Mouse (Mus musculus): ENCODE measurements around the gene Tnr.
A peak's percentile ranks its signal among the peaks of the same experiment; 100 is the strongest.

The Tnr gene

DNA sequence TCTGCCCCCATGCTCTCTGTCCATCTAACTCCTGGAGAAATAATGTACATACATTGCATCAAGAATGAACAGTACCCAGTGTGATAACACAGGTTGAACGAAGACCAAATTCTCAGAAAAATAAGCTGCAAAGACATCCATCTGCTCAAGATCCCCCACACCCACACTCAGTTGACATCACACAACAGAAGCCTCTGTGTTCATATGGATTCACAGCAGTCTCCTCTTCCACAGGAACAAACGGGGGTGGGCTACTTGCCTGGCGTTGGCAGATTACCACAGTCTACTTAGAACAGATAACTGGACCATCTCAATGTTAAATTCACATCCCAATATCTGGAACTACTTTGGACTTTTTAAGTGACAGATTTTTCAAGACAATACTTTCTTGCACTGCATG is 349.3 kb downstream of the Tnr start:
- DNase-seq (ENCODE audit: extremely low spot score): no peak

DNA sequence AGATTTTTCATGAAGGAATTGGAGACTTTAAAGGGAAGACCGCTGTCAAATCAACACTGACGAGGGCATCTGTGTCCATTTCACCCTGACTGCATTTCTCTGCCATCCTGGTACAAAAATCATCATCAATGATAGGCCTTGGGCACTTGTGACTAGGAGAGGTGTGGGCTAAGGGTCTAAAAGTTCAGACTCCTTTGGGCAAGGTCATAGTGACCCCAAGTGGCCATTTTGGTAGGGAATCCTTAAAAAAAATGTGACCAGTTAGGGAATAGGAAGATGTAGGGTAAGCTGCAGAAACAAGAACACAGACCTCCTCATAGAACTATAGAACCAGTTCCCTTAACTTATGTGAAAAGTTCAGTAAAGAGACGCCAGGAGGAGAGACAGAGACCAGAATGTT is 355.1 kb downstream of the Tnr start:
- peak; percentile 31 for DNase-seq (ENCODE audit: extremely low spot score)

DNA sequence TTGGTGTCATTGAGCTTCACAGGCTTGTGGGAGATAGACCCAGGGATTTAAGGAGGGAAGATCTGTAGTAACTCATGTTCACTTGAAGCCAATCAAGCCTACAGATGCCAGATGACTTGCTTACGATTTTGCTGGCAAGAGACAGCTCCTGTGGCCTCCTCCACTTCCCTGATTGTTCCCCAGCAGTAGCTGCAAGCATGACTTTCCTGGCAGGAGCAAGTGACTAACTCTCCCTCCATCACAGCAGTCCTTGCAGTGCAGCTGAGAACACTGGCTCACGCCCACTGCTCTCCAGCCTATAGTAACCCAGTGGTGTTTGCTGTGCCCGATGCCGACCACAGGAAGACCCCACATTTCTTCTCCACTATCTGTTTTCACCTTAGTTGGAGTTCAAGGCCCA is 356.3 kb downstream of the Tnr start:
- no peak for DNase-seq (ENCODE audit: extremely low spot score)

DNA sequence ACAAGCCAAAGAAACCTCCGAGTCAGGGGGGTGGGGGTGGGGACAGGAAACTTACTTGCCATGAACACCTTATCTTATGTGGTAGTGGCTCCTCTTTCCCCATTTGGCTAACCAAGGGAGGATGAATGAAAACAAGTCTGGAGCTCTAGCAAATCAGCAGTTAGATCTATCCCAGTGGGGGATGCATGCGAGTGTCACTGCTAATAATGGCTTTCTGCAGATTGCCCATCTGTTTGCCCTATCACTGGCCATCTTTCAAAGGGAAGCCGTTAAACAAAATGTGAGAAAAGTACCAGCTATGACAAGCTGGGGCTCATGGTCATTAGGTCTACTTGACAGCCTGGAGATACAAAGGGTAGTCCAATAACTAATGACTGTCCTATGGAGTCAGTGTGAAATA is 361.9 kb downstream of the Tnr start:
- no peak for DNase-seq (ENCODE audit: extremely low spot score)

DNA sequence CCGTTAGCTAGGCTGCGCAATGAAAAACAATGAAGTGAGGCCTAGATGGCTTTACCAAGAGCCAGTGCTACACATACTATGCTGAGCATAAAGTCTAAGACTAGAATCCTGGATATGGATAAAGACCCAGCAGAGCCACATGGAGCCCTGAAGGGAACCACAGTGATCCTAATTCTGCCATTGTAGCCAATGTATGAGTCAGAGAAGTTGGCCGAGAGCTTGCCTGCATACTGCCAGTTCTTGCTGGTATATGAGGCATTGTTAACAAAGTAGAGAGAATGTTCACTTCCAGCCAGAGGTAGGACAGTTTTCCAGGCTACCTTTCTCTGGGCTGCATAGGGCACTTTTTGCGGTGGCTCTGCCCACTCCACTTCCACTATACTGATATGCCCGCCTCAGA is 365.0 kb downstream of the Tnr start:
- DNase-seq (ENCODE audit: extremely low spot score): no peak

DNA sequence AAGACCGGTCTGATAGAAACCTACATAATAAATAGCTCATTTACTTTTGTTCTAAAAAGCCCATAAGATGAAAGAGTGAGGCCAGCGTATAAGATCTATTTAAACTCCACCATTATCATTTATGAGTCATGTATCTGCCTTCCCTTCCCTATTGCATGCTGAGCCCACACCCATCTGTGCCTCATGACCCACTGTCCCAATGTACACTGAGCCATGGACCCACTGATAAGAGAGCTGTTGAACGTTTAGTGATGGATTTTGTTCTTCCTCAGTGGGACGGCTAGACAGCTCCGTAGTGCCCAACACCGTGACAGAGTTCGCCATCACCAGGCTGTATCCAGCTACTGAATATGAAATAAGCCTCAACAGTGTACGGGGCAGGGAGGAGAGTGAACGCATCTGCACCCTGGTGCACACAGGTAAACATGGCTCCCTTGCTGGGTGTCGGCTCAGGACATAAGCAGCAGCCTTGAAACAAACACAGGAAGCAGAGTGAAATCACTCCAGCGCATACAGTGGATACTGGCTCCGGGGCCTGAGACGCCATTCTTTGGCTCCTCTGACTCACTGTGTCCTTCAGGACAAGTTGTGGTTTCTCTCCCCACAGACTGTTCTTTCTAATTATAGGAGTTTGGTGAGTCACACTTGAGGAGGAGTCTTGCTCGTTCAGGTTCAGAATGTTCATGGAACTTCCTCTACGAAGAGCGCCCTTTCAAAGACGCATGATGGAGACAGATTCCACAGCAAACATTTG is 365.6 kb downstream of the Tnr start:
- DNase-seq (ENCODE audit: extremely low spot score): no peak

DNA sequence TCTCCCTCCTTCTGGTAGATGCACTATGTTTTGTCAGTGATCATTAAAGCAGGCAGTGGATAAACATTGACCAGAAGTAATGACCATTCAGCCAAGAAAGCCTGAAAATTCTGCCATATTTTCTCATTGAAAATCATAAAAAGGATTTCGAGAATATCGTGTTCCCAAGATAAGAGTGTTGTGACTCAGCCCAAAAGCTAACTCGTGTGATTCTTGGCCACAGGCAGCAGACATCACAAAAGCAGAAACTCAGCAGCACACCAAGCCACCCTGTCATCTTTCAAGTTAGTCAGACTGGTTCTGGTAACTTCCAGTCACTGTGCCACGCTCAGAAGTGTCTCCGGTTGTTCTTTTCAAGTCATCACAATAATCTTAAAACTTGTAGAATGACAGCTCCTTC is 367.0 kb downstream of the Tnr start:
- no peak for DNase-seq (ENCODE audit: extremely low spot score)

DNA sequence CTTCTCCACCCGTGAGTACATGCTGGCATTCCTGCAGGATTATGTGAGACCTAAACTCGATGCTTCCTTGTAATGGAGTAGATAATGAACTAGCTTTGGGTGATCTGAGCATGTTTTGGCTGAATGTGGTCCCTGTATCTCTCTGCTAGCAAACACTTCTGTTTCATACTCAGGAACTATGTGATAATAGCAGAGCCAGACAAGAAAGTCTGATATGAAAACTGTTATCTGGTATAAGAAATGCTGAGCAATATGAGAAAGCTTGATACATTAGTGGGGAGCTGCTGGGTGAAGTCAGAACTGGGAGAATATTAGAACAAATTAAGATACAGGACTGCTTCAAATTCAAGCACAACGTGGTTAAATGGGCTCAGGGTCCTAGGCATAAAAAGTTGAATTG is 371.5 kb downstream of the Tnr start:
- DNase-seq (ENCODE audit: extremely low spot score): no peak

DNA sequence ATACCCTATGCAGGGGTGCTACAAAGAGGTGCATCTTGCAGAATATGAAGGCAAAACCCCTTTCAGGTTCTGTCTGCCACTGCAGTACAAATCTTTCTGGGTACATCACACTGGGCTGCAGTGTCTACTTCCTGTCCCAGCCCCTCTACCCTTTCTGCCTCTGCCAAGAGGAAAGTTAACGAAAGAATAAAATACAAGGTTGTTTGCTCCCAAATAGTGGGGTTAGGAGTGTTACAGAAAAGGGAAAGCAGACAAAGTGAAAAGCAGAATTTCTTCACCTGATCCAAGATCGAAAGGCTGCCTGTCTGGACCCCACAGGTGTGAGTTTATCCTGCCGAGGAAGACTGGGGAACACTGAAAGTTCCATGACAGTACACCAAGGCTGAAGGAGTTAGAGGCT is 376.4 kb downstream of the Tnr start:
- DNase-seq (ENCODE audit: extremely low spot score): no peak

DNA sequence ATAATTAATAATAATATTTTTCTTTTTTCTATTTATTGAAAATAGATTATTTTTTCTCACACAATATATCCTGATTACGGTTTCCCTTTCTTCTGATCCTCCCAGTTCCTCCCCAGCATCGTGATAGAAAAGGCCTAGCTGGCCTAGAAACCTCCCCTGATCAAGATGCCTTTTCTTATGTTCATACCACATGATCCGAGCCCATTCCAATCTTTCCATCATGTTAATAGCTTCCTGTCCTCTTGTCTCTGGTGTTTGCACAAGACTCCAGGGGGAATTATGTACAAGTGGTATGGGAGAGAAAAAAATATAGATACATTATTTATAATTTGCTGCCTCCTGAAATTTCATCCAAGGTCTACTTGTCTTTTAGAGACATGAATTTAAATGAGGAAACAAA is 377.1 kb downstream of the Tnr start:
- DNase-seq (ENCODE audit: extremely low spot score): no peak

DNA sequence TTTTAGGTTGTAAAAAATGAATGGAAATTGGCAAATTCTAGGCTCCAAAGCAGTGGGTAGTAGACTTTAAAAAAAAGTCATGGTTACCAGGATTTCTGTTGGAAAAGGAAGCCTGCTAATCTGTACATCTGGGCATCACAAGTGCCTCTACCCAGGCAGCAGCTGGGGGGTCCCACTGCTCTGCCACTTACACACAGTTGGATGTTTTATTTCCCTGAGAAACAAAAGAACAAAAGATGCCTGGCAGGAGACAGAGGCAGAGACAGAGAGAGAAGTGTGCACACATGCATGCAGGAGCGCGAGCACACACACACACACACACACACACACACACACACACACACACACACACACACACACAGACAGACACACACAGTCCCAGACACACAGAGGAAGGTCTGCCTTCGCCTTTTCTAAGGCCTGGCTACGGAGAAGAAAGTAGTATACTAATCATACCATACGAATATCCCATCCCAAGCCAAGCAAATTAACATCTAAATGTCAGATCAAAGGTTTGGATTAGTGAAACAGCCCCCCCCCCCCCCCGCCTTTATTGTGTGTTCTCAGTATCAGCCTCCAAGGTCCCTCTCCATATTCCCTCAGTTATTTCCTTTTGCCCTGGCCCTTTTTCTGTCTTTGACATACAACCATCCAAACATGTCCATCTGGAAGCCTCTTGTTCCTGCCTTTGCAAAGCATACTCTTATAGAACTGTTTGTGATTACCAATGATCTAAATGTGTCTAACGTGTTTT is 378.0 kb downstream of the Tnr start:
- DNase-seq (ENCODE audit: extremely low spot score): no peak

DNA sequence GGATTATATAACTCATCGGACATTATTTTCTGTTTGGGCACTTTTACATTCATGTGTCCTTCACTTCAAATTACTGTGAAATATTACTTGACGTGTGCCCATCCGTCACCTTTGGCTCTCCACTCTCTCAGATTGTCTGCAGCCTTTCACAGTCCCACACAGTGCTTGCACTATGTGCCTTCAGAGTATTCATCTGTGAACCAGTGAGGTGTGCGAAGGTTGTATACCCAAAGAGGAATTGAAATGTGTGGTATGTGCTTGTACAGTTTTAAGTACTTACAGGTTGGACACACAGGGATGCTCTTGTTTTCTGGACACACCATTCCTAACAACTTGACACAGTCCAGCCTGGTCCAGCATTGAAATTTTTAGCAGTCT is 378.5 kb downstream of the Tnr start:
- DNase-seq (ENCODE audit: extremely low spot score): no peak

DNA sequence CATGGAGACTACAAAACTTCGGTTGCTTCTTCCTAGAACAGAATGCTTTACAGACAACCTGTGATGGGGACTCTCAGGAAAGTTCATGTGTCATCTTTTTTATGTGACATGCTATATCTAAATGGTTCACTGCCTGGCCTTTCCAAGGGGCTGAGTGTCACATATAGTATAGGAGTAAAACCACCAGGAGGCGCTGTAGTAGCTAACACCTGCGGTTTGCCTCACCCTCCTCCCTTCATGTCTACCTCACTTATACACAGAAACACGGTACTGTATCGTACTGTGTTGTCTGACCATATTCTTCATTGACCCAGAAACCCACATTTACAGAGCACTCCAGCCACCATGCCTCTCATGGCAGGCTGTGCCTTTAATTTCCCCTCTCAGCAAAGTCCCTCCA is 387.4 kb downstream of the Tnr start:
- peak; percentile 15 for DNase-seq (ENCODE audit: extremely low spot score)

DNA sequence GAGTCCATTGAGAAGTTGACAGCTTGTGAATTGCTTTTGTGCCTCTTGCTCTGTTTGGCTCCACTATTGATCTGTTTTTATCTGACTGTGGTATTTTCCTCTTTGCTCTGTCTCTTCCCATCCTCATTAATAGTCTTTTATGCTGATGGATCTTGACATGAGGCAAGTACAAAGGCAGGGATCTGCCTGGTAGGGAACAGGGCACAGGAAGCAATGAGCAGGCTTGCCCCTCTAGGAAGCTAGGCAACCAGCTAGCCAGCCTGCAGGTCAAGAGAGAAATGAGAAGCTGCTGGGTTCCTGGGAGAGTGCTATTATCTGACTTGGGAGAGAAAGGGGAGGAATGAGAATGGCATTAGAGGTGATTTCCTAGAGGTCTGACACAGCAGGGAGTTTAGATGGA is 391.2 kb downstream of the Tnr start:
- no peak for DNase-seq (ENCODE audit: extremely low spot score)

DNA sequence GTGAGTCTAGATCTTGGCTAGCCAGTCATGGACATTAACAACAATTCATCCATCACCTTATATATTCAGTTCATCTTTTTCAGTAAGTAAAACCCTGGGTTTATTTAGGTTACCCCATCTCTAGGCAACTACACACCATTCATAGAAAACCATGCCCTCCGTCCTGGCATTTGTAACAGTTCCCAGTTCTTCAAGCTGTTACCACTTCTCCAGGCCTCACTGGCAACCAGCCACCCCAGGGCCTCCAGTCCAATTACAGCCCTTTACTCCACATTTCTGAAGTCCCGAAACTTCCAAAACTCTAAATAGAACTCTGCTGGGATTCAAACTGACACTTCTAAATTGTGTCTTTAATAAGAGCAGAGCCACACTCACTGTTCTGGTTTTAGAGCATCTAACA is 397.0 kb downstream of the Tnr start:
- DNase-seq (ENCODE audit: extremely low spot score): no peak

DNA sequence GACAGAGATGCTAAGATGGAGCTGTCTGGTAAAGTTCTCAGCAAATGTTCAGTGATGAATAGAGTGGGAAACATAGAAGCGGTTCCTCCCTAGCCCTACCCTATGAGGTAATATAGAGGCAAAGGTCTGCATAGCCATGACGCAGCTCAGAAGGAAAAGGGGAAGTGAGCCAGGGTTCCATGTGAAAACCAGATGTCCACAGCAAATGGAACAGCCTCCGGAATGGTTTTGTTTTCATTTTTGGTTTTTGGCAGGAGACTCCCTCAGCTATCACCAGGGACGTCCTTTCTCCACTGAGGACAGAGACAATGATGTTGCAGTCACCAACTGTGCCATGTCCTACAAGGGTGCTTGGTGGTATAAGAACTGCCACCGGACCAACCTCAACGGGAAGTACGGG is 399.4 kb downstream of the Tnr start:
- DNase-seq (ENCODE audit: extremely low spot score): no peak

DNA sequence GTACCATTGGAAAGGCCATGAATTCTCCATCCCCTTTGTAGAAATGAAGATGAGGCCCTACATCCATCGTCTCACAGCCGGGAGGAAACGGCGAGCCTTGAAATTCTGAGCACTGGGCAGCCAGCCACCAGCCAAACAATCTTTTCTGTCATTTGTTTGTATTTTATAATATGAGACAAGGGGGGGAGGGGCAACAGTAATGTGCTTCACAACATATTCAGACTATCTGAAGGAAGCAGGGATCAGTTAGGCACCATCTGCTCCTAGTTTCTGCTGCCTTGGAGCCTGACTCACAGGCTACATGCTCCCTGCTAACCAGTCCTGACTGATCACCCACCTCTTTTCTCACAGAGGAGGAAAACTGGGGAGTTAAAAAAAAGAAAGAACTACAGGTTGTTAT is 400.5 kb downstream of the Tnr start:
- no peak for DNase-seq (ENCODE audit: extremely low spot score)

DNA sequence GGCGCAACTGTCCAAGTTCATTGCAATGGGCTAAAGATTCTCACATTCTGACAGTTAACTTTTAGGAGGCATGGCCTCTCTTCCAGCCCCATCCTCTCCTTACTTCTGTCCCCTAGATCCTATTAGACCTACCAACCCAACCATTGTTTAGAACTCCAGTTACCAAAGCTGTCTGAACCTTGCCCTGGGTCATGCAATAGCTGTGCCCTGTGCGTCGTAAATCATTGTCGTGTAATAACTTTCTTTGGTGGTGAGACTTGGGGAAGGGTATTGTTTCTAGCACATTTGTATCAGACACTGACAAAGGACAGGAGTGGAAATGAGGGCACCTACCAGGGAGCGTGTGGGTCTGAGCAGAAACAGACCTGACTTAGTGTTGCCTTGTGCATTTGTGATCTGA is 401.1 kb downstream of the Tnr start:
- no peak for DNase-seq (ENCODE audit: extremely low spot score)

DNA sequence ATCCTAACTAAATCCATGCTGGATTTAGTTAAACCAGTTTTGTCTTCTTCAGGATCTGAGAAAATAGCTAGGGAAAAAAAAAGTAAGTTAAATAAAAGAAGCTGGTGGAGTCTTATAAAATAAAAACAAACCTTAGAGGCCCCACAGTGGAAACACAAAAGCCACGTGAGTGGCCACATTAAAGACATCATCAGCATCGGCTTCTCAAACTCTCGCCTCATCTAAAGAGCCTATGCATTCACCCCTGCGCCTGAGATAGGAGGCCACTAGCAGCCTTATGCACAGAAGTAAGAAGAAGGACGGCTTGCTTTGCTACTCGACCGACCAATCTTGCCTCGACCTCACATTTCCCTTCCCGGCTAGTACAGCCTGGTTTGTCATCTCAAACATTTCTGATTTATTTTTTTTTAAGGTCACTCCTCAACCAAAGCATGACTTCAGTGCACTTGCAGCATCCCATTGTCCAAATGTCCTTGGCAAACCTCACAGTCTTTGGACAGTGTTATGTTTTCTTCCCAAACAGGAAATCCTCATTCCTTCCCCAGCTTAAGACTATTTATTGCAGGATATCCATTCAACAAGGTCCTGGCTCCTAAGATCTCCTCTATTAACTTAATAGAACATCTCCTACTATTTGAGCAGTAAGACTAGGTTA is 405.2 kb downstream of the Tnr start:
- DNase-seq (ENCODE audit: extremely low spot score): no peak

DNA sequence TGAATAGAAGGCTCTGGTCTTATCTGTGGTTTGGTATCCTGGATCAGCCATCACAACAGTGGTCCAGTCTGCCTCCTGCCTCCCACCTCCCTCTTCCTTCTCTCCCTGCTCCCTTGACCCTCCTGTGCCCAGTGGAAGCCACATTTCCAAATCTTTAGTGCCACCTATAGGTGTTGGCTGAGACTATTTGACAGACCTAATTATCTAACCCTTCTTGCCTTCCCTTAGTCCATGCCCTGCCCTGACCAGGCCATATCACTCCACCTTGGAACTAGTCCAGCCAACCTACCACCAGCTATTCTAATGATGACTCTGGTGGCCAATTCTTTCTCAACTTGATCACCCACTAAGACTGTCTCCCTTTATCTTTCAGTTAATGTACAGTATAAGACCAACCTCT is 408.5 kb downstream of the Tnr start:
- DNase-seq (ENCODE audit: extremely low spot score): no peak

DNA sequence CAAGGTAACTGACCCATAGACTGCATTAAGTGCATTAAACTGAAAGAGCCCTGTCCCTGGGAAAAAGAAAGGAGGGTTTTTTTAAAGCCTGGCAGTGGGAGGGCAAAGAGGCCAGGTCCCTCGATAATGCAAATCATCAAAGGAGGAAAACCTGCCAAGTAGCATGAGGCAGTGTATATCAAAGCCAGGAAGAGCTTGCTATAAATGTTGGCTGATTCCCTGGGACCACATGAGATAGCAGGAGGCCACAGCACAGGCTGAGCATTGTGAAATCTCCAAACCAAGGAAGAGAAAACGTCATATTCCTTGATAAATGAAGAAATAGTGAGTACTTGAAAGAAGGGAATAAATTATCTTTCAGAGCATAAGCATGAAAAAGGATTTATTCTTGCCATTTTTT is 409.0 kb downstream of the Tnr start:
- no peak for DNase-seq (ENCODE audit: extremely low spot score)

DNA sequence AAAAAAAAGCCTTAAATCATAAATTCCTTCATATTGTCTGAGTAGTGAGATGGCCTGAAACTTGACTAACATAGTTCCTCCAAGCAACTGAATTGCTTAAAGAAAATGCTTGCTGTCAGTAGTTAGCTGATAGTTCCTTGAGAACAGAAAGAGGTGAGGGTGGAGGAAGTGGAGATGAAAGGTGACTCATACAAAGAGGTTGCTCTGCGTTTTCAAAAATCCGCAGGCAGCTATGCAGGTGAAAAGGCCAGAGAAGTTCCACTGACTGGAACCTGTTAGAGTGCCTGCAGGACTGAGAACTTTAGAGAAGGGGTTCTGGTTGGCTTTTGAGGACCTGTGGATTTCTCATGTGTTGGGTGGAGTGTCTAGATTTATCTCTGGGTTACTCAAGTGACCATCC is 414.9 kb downstream of the Tnr start:
- DNase-seq (ENCODE audit: extremely low spot score): no peak

DNA sequence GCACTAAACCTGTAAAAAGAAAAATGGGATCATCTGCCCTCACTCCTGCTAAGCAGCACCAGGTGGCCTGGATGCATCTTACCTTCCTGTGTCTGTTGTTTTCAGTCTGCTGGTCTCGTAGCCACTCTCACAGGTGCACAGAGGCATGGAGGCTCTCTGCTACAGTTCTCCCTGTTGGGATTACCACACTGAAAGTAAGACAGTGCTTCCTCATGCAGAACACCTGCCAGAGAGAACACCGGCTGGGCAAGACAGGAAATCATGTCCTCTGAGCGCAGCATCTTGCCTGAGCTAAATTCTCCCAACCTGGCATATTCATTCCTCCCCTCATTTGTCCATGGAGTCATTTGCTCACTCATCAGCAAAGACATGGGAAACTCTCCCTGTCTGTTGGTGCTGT is 415.8 kb downstream of the Tnr start:
- no peak for DNase-seq (ENCODE audit: extremely low spot score)
